Mouse (Mus musculus) cerebellum, adult 2 months (tissue): ENCODE results near the gene Adrb1. TPM values are rescaled to one million over a fixed set of nuclear protein-coding genes. Genes with fewer than 3 reads are reported as not detected.

Source experiments
- DNase-seq, 2 experiments: peaks; one replicate each; pipeline ENCODE4 v3.0.0; 2021
- H3K27ac ChIP-seq: fragments of 200-500 bp; 2 replicates; pipeline ENCODE4 v1.5.1; 2012; ENCODE audit warnings: low read length, control low read depth, inconsistent platforms; ENCODE audit not compliant: insufficient read depth
- H3K27me3 ChIP-seq: fragments of 200-500 bp; 2 replicates; pipeline ENCODE4 v1.6.1; 2012; ENCODE audit warnings: inconsistent platforms, mild to moderate bottlenecking, low read length, moderate library complexity; ENCODE audit not compliant: control insufficient read depth, insufficient read depth
- H3K4me1 ChIP-seq: fragments of 200-500 bp; 2 replicates; pipeline ENCODE4 v1.6.1; 2011; ENCODE audit warnings: low read length; ENCODE audit not compliant: control insufficient read depth, insufficient read depth
- H3K4me3 ChIP-seq: fragments of 200-500 bp; replicated peaks from 2 replicates; pipeline ENCODE3; 2011; ENCODE audit warnings: mild to moderate bottlenecking, low read depth, low read length, control low read depth; ENCODE audit not compliant: insufficient read depth
- CTCF ChIP-seq: fragments of 200-500 bp; IDR thresholded peaks from 2 replicates; pipeline ENCODE4 v1.5.1; 2011; ENCODE audit warnings: low read depth, mild to moderate bottlenecking, control low read depth, low read length, moderate library complexity, borderline replicate concordance; ENCODE audit not compliant: insufficient read depth
- POLR2A ChIP-seq: fragments of 200-500 bp; IDR thresholded peaks from 2 replicates; pipeline ENCODE4 v1.6.1; 2011; ENCODE audit warnings: low read length, control low read depth, borderline replicate concordance; ENCODE audit not compliant: insufficient read depth
- WGBS: fragments of 180-500 bp; shearing (Covaris S2); methylation state at CpG from one replicate; pipeline ENCODE4 v1.1.7; 2018; 5-methylcytosine and 5-hydroxymethylcytosine counted together
- polyA plus RNA-seq: library from polyadenylated mRNA; depleted of rRNA; stranded (reverse); fragments of >200 nt; gene quantifications from 2 replicates; pipeline ENCODE4 v1.2.3, GENCODE M21; 2012; rRNA removed

Gene Adrb1
- polyA plus RNA-seq, result 4.0 and 4.1 TPM in 2 replicates

DNA sequence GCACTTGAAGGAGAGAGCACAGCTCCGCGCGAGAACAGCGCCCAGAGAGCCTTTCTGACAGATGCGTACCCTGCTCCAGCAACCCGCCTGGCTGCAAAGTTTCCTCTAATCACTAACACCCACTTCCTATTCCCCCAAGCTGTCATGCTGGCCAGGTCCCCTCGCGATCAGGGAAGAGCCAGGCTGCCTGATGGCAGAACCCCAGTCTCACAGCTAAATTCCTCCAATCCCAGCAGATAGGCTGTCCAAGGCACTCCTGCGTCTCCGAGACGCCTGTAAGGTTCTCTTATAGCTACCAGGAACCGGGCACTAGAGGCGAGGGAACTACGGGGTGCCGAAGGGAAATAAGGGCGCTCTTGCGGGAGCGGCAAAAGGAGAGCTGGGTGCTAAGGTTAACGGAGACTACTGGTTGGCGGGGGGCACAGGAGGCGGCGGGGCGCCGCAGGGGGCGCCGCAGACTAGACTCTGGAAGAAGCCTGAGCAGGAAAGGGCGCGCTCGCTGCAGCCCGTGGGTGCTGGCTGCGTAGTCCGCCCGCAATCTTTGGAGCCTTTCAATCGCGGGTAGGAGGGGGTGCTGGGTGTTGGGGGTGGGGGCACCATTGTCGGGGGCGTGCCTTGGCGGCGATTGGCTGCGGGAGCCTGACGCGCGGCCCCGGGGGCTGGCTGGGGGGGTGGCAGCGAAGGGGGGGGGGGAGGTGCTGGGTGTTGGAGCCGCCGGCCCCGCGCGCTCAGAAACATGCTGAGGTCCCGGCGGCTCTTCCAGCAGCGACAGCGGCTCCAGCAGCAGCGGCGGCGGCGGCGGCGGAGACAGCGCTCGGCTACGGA lies at the start of gene Adrb1:
TSS of gene Adrb1 (plus strand) at position 813 of the 825 bp plus-strand sequence.
- Histone ChIP-seq H3K4me1 (no peaks in the 10 kb centered on the region; the same call in 1 of the 2 replicates), H3K27me3 (peaks cover 6% of the 10 kb centered on the region; the same call in 1 of the 2 replicates), H3K4me3 (peak within 1 kb of the TSS; percentile 23), H3K27ac (no peak within 1 kb of the TSS)
- WGBS, result 1% methylated on average over 53 of the region's 63 CpGs
- DNase-seq, result peak; percentile 29 to 33
- TF ChIP-seq POLR2A (no peak), CTCF (no peak)

GRCm38 (mm10) chr19:56675690-56676089 lies 46.3 kb upstream of the Adrb1 start:
- Histone ChIP-seq H3K27me3 (no peaks in the 10 kb centered on the region), H3K4me3 (no peak overlapping the region), H3K27ac (no peak overlapping the region), H3K4me1 (no peaks in the 10 kb centered on the region)
- WGBS, result 94% methylated on average over 5 of the region's 5 CpGs
- TF ChIP-seq POLR2A, result no peak
- TF ChIP-seq CTCF, result no peak
- DNase-seq, result no peak

DNA sequence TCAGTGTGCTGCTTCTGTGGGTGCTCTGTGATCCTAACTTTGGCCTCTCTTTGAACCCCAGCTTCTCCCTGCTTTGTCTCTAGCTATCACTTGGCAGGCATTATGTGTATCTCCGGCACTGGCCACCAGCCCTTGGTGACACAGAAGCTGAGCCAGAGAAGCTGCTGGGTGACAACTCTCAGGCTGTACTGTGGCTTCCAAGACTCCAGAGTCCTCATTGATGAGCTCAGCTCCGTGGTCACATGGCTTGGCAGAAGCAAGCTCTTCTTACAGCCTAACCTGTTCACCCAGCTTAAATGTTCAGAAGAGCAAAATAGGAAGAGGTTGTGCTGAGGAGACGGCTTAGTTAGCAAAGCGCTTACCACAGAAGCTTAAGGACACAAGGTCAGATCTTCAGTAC lies 45.5 kb upstream of the Adrb1 start:
- Histone ChIP-seq H3K4me1 (no peaks in the 10 kb centered on the region), H3K4me3 (no peak overlapping the region), H3K27ac (no peak overlapping the region), H3K27me3 (no peaks in the 10 kb centered on the region)
- 42% methylated on average over 4 of the region's 4 CpGs for WGBS
- DNase-seq, result peak in 1 of 2 experiments; percentile 27
- TF ChIP-seq POLR2A (no peak), CTCF (no peak)

DNA sequence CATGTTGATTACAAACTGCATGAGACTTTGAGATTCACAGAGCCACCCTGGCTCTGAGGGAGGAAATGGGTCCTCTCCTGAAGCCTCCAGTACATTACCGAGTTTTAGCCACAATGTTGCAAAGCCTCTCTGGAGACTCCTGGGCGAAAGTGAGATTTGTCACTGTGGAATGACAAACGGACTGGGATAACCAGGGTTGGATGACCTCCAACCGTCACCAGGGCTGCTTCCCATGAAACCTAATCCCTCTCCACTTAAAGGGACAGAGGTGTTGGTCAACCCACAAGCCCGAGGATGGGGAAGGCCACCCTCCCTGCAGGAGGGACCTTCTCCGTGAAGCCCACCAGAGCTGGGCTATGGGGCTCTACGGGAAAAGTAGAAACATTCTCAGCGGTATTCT lies 44.4 kb upstream of the Adrb1 start:
- DNase-seq, result no peak
- TF ChIP-seq CTCF (no peak), POLR2A (no peak)
- no peak overlapping the region for H3K4me3 ChIP-seq
- H3K27me3 ChIP-seq, result no peaks in the 10 kb centered on the region
- 67% methylated on average over 8 of the region's 8 CpGs for WGBS
- no peak overlapping the region for H3K27ac ChIP-seq
- no peaks in the 10 kb centered on the region for H3K4me1 ChIP-seq

GRCm38 (mm10) chr19:56678516-56678915 lies 43.5 kb upstream of the Adrb1 start:
- no peak for TF ChIP-seq CTCF
- no peak for TF ChIP-seq POLR2A
- DNase-seq, result no peak
- no peak overlapping the region for H3K27ac ChIP-seq
- H3K27me3 ChIP-seq, result no peaks in the 10 kb centered on the region
- no peaks in the 10 kb centered on the region for H3K4me1 ChIP-seq
- 91% methylated on average over 9 of the region's 9 CpGs for whole genome bisulfite sequencing
- H3K4me3 ChIP-seq, result no peak overlapping the region

- no peak overlapping the region for H3K27ac ChIP-seq
- no peak for DNase-seq
- 88% methylated on average over 18 of the region's 18 CpGs for WGBS
- no peaks in the 10 kb centered on the region for H3K27me3 ChIP-seq
- H3K4me1 ChIP-seq, result no peaks in the 10 kb centered on the region
- no peak overlapping the region for H3K4me3 ChIP-seq
- TF ChIP-seq CTCF, result no peak
- no peak for TF ChIP-seq POLR2A
Measured at GRCm38 (mm10) chr19:56679213-56679965, 42.6 kb upstream of the Adrb1 start.

GRCm38 (mm10) chr19:56679992-56680391 lies 42.0 kb upstream of the Adrb1 start:
- no peak overlapping the region for H3K4me3 ChIP-seq
- WGBS, result 83% methylated on average over 7 of the region's 7 CpGs
- no peaks in the 10 kb centered on the region for H3K4me1 ChIP-seq
- TF ChIP-seq CTCF (no peak), POLR2A (no peak)
- no peaks in the 10 kb centered on the region for H3K27me3 ChIP-seq
- no peak for DNase-seq
- H3K27ac ChIP-seq, result no peak overlapping the region

DNA sequence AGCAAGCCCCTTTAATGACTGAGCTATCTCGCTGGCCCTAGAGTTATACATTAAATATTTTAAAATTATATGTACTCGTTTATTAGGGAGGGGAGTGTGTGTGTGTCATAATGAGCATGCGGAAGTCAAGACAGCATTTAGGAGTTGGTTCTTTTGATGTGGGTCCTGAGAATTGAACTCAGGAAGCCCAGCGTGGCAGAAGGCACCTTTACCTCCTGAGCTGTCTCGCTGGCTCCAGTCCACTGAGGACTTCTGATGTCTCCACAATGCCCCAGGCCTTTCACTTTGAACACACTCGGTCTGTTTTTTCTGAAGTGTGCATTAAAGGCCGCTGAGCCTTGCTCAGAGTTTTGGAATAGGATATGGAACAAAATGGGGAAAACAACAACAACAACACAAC lies 39.7 kb upstream of the Adrb1 start:
- no peak overlapping the region for H3K4me3 ChIP-seq
- H3K4me1 ChIP-seq, result no peaks in the 10 kb centered on the region; the same call in 1 of the 2 replicates
- no peaks in the 10 kb centered on the region for H3K27me3 ChIP-seq
- H3K27ac ChIP-seq, result no peak overlapping the region
- WGBS, result 90% methylated on average over 7 of the region's 7 CpGs
- TF ChIP-seq POLR2A (no peak), CTCF (no peak)
- DNase-seq, result no peak
